Mouse (Mus musculus) macrophage (primary cell): ENCODE results near the gene Mrps27. TPM values are rescaled to one million over a fixed set of nuclear protein-coding genes. Genes with fewer than 3 reads are reported as not detected.
A peak's percentile ranks its signal among the peaks of the same experiment; 100 is the strongest.

ENCODE experiments used
- H3K27ac ChIP-seq: fragments of 350-480 bp; formaldehyde crosslinking; 2 replicates; pipeline ENCODE4 v1.9.0; 2021
- H3K36me3 ChIP-seq: fragments of 350-480 bp; formaldehyde crosslinking; 2 replicates; pipeline ENCODE4 v1.9.0; 2021; ENCODE audit errors: inconsistent target
- H3K4me3 ChIP-seq: fragments of 350-480 bp; formaldehyde crosslinking; 2 replicates; pipeline ENCODE4 v1.9.0; 2021; ENCODE audit errors: inconsistent target
- H3K79me2 ChIP-seq: fragments of 350-480 bp; formaldehyde crosslinking; 2 replicates; pipeline ENCODE4 v1.9.0; 2021; ENCODE audit errors: inconsistent target
- WGBS: methylation state at CpG from one replicate; pipeline ENCODE4 v1.1.7; 2026; ENCODE audit warnings: inconsistent platforms; ENCODE audit not compliant: missing documents; 5-methylcytosine and 5-hydroxymethylcytosine counted together
- polyA plus RNA-seq: library from polyadenylated mRNA; stranded (reverse); fragments of 250-400 nt; gene quantifications from 3 replicates; pipeline ENCODE4 v1.2.4, GENCODE M21; 2018; ENCODE audit warnings: inconsistent platforms

Gene Mrps27
- polyA plus RNA-seq, 1 experiment from 2014 or later = 12.5 TPM

GRCm38 (mm10) chr13:99387901-99388811 is 43.6 kb downstream of the Mrps27 start:
- 44% methylated on average over 7 of the region's 7 CpGs for WGBS
- Histone ChIP-seq H3K27ac (no peak overlapping the region), H3K36me3 (no peaks in the 10 kb centered on the region), H3K79me2 (no peaks in the 10 kb centered on the region), H3K4me3 (no peak overlapping the region)

- H3K4me3 ChIP-seq = no peak overlapping the region
- H3K79me2 ChIP-seq = no peaks in the 10 kb centered on the region
- 77% methylated on average over 3 of the region's 3 CpGs for WGBS
- H3K27ac ChIP-seq = no peak overlapping the region
- no peaks in the 10 kb centered on the region for H3K36me3 ChIP-seq
Observed at GRCm38 (mm10) chr13:99391417-99391816, 46.8 kb downstream of the Mrps27 start.

GRCm38 (mm10) chr13:99393128-99393527 is 48.5 kb downstream of the Mrps27 start:
- H3K79me2 ChIP-seq = no peaks in the 10 kb centered on the region
- WGBS = 49% methylated on average over 3 of the region's 3 CpGs
- no peak overlapping the region for H3K27ac ChIP-seq
- no peaks in the 10 kb centered on the region for H3K36me3 ChIP-seq
- no peak overlapping the region for H3K4me3 ChIP-seq

- Histone ChIP-seq H3K36me3 (no peaks in the 10 kb centered on the region), H3K79me2 (no peaks in the 10 kb centered on the region), H3K4me3 (no peak overlapping the region), H3K27ac (no peak overlapping the region)
- 67% methylated on average over 3 of the region's 3 CpGs for WGBS
Observed at GRCm38 (mm10) chr13:99394694-99395093, 50.1 kb downstream of the Mrps27 start.

GRCm38 (mm10) chr13:99395531-99395930 is 50.9 kb downstream of the Mrps27 start:
- Histone ChIP-seq H3K4me3 (no peak overlapping the region), H3K79me2 (no peaks in the 10 kb centered on the region), H3K36me3 (no peaks in the 10 kb centered on the region), H3K27ac (no peak overlapping the region)
- 89% methylated on average over 12 of the region's 12 CpGs for WGBS

GRCm38 (mm10) chr13:99397228-99397627 is 52.6 kb downstream of the Mrps27 start:
- H3K79me2 ChIP-seq = no peaks in the 10 kb centered on the region
- H3K4me3 ChIP-seq = no peak overlapping the region
- WGBS = 96% methylated on average over 7 of the region's 7 CpGs
- no peaks in the 10 kb centered on the region for H3K36me3 ChIP-seq
- H3K27ac ChIP-seq = no peak overlapping the region

- 91% methylated on average over 10 of the region's 12 CpGs for WGBS
Observed at GRCm38 (mm10) chr13:99398149-99398701, 53.6 kb downstream of the Mrps27 start.

GRCm38 (mm10) chr13:99399373-99399772 is 54.8 kb downstream of the Mrps27 start:
- 92% methylated on average over 4 of the region's 4 CpGs for WGBS
- H3K4me3 ChIP-seq = no peak overlapping the region
- H3K36me3 ChIP-seq = no peaks in the 10 kb centered on the region
- H3K27ac ChIP-seq = no peak overlapping the region
- H3K79me2 ChIP-seq = no peaks in the 10 kb centered on the region

More at GRCm38 (mm10) chr13:99398149-99398701, 53.6 kb downstream of the Mrps27 start:
- no peak overlapping the region for H3K27ac ChIP-seq
- H3K4me3 ChIP-seq = no peak overlapping the region
- no peaks in the 10 kb centered on the region for H3K79me2 ChIP-seq
- no peaks in the 10 kb centered on the region for H3K36me3 ChIP-seq

GRCm38 (mm10) chr13:99409216-99409615 is 64.6 kb downstream of the Mrps27 start:
- H3K4me3 ChIP-seq = no peak overlapping the region
- H3K36me3 ChIP-seq = peaks cover 11% of the 10 kb centered on the region; the same call in 1 of the 2 replicates
- WGBS = 93% methylated on average over 2 of the region's 2 CpGs
- no peaks in the 10 kb centered on the region for H3K79me2 ChIP-seq
- no peak overlapping the region for H3K27ac ChIP-seq

- H3K36me3 ChIP-seq = peaks cover 15% of the 10 kb centered on the region; the same call in 1 of the 2 replicates
Observed at GRCm38 (mm10) chr13:99410611-99411515, 66.3 kb downstream of the Mrps27 start.

GRCm38 (mm10) chr13:99411761-99412160 is 67.2 kb downstream of the Mrps27 start:
- Histone ChIP-seq H3K27ac (no peak overlapping the region), H3K79me2 (no peaks in the 10 kb centered on the region), H3K4me3 (no peak overlapping the region), H3K36me3 (peaks cover 15% of the 10 kb centered on the region; the same call in 1 of the 2 replicates)
- 97% methylated on average over 3 of the region's 3 CpGs for WGBS

More at GRCm38 (mm10) chr13:99410611-99411515, 66.3 kb downstream of the Mrps27 start:
- no peaks in the 10 kb centered on the region for H3K79me2 ChIP-seq
- 55% methylated on average over 14 of the region's 14 CpGs for WGBS
- no peak overlapping the region for H3K27ac ChIP-seq
- H3K4me3 ChIP-seq = no peak overlapping the region

- peak overlapping the region; percentile 25 for H3K27ac ChIP-seq
- no peaks in the 10 kb centered on the region for H3K79me2 ChIP-seq
- peaks cover 15% of the 10 kb centered on the region; the same call in 1 of the 2 replicates for H3K36me3 ChIP-seq
- H3K4me3 ChIP-seq = no peak overlapping the region
- 58% methylated on average over 11 of the region's 11 CpGs for WGBS
Observed at GRCm38 (mm10) chr13:99412477-99413080, 68.0 kb downstream of the Mrps27 start.

- Histone ChIP-seq H3K27ac (no peak overlapping the region), H3K79me2 (no peaks in the 10 kb centered on the region), H3K4me3 (no peak overlapping the region), H3K36me3 (peaks cover 15% of the 10 kb centered on the region; the same call in 1 of the 2 replicates)
- WGBS = 94% methylated on average over 13 of the region's 13 CpGs
Observed at GRCm38 (mm10) chr13:99413481-99414351, 69.1 kb downstream of the Mrps27 start.
